Mouse (Mus musculus) testis, postnatal 14 days (tissue): ENCODE results near the gene Aldh1l1.
A peak's percentile ranks its signal among the peaks of the same experiment; 100 is the strongest.

Experiments
- DNase-seq: peaks from one replicate; pipeline ENCODE4 v3.0.0; 2021; ENCODE audit warnings: low spot score

Gene Aldh1l1

DNA sequence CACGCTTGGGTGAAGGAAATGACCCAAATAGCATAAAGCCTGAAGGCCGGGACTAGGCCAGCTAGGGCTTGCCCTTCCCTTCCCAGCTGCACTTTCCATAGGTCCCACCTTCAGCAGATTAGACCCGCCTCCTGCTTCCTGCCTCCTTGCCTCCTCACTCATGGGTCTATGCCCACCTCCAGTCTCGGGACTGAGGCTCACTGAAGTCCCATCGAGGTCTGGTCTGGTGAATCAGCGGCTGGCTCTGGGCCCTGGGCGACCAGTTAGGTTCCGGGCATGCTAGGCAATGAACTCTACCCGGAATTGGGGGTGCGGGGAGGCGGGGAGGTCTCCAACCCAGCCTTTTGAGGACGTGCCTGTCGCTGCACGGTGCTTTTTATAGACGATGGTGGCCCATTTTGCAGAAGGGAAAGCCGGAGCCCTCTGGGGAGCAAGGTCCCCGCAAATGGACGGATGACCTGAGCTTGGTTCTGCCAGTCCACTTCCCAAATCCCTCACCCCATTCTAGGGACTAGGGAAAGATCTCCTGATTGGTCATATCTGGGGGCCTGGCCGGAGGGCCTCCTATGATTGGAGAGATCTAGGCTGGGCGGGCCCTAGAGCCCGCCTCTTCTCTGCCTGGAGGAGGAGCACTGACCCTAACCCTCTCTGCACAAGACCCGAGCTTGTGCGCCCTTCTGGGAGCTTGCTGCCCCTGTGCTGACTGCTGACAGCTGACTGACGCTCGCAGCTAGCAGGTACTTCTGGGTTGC lies 64.1 kb downstream of the Aldh1l1 start:
- DNase-seq: peak; percentile 59

GRCm38 (mm10) chr6:90551251-90551650 lies 65.0 kb downstream of the Aldh1l1 start:
- no peak for DNase-seq

GRCm38 (mm10) chr6:90553197-90553596 lies 67.0 kb downstream of the Aldh1l1 start:
- no peak for DNase-seq

DNA sequence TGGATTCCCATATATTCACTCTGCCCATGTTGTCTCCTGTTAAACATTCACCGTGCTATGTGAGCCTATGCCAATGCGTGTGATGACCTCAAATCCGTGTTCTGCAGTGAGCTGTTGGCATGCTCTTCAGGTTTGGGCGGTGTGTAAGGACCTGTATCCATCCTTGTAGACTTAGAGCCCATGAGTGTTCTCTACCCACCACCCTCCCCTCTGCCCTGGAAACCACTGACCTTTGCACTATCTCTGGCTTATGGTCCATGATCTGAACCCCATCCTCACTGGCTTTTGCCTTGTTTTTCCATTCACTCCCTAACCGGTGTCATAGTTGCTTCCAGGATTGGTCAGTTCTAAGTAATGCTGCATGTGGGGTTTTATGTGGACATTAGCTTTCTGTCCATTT lies 67.5 kb downstream of the Aldh1l1 start:
- no peak for DNase-seq

DNA sequence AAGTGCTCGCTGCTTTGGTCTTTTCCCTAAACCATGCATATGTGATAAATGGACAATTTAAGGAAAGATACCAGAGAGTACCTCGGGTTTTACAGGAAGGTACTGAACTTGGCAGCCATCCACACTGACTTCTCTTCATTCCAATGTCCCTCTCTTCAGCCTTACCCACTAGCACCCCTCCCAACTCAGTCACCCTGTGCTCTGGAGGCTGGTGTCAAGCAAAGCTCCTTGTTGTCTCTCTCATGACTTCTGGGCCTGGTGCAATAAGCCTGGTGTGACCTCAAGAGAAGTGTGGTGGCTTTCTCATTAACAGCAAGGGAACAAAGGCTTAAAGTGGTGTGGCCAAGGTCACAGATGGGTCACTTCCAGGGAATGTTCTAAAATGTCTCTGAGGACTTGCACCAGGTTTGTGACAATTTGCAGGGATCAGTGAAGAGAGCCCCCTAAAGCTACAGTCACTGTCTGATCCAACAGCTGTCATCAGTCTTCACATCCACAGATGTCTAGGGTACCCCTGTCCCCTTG lies 70.4 kb downstream of the Aldh1l1 start:
- no peak for DNase-seq

- DNase-seq: no peak
Measured at GRCm38 (mm10) chr6:90557077-90557476, 70.8 kb downstream of the Aldh1l1 start.

GRCm38 (mm10) chr6:90557829-90558693 lies 71.8 kb downstream of the Aldh1l1 start:
- DNase-seq: no peak

GRCm38 (mm10) chr6:90560390-90561058 lies 74.3 kb downstream of the Aldh1l1 start:
- DNase-seq: no peak

DNA sequence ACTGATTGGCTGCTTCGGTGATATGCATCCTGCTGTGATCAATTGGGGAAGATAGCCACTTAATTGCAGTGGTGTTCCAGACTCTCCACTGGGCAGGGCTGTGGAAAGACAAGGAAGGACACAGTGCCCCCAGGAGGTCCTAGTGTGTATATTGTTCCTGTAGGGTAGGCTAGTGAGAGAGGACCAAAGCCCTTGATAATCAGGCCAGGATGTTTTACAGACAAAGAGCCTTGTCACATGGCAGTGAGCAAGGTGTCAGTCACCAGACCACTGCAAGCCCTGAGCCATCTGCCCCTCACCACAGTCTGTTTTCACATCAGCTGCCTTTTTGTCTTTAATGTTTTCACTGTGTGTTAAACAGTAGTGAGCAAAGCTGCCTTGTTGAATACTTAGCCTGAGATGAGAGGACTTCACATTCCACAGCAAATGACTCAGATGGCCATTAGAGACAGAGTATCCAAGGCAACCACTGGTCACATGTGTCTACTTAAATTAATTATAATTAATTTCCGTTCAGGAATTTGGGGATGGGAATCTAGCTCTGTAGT lies 75.1 kb downstream of the Aldh1l1 start:
- no peak for DNase-seq

DNA sequence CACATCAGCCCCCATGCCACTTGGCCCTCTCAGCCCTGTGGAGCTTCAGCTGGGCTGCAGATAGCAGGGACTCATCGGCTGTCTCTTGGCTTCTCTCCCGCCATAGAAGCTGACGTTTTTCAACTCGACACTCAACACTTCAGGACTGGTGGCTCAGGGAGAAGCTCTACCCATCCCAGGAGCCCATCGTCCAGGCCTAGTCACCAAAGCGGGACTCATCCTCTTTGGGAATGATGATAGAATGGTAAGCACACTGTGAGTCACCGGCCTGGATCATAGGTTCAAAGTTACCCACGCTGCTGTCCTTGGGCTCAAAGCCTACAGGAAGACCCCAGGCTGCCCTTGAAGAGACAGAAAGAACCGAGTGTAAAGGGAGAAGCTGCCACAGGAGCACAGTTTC lies 78.0 kb downstream of the Aldh1l1 start:
- DNase-seq: no peak

DNA sequence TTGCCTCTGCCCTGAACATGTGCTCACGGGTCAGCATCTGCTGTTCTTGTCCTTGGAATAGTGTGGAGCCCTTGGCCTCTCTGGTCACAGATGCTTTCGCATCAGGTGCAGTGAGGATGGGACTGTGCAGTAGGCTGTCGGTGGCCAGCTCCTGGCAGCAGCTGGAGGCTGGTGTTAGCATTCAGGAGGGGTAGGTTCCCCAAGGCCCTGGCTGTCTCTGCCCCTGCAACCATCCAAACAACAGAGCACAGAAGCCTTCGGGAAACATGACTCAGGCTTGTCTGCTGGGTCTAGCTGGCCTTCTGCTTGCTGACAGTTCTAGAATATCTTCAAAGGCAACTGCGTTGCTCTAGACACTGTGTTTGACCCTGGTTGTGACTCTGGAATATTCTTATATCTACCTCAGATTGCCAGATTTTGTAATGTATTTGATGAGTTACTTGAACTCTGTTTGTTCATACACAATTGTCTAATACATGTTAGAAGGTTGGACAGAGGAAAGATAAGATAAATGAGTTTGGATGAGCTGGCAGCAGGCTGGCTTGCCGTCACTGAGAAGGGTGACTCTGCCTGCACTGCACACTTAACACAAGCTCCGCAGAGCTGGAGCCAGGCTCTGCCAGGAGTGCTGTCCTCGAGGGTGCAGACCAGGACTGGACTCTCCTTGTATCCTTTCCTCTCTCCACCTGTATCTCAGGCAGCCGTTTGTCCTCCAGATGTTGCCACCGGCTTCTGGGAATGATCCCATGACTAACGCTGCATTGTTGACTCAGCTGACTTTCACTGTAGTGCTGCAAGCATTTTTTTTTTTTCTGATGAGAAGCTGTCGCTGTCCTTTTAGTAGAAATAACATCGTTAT lies 79.4 kb downstream of the Aldh1l1 start:
- no peak for DNase-seq

GRCm38 (mm10) chr6:90567486-90567885 lies 81.3 kb downstream of the Aldh1l1 start:
- DNase-seq: no peak

GRCm38 (mm10) chr6:90567928-90568327 lies 81.7 kb downstream of the Aldh1l1 start:
- DNase-seq: no peak

- no peak for DNase-seq
Measured at GRCm38 (mm10) chr6:90568721-90569120, 82.5 kb downstream of the Aldh1l1 start.

DNA sequence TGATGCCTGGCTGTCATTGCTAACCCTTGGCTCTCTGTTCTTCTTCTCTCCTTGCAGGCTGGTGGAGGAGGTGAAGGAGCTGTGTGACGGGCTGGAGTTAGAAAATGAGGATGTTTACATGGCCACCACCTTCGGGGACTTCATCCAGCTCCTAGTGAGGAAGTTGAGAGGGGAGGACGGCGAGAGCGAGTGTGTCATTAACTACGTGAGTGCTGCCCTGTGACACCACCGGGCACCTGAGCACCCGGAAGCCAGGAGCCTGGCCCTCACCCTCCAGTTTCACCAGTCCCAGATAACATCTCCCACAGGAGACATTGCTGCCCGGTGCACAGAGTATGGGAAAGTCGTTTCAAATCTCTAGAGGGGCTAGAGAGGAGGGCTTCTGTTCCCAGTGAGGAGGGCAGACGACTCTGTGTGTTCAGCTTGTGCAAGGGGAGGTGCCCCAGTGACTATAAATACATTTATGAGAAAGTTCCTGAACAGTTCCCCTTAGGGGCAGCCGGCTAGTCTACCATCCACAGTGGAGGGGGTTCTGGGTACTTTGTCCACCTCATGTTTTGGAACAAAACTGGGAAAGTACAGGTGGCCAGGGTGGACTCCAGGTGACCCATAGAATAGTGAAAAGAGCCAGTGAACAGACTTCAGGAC lies 83.6 kb downstream of the Aldh1l1 start:
- no peak for DNase-seq

DNA sequence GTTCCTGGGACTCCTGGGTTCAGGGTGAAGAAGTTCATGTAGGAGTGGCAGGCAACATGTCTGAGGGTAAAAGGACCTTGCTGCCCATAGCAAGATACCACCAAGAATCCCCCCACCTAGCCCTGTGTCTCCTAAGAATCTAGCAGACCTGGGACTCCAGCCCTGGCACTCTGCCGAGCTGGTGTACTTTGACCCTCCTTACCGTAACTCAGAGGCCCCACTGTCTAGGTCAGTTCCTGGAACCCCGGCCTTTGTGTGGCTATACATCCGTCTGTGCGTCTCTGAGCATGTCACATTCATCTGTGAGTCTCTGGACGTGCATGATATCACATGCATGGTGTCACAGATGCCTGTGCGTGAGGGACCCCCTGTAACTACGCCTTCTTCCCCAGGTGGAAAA lies 84.2 kb downstream of the Aldh1l1 start:
- DNase-seq: no peak

DNA sequence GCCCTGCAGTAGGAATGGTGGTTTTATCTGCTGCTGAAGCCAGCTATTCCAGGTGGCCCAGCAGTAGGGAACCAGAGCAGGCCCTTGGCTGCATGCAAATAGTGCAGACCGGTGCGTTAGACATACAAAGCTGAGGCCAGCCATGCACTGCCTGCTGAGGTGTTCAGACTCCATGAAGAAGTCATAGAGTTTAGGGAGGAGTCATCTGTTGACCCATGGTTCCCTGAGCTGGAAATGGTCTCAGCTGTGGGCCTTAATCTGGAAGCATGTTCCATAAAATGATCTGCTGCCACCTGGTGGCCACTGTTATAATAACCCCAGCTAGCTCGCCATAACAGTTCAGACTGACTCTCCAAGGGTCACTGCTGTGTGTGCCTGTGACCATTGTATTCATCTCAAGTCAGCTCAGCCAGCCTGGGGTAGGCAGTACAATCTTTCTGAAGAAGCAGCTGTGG lies 89.1 kb downstream of the Aldh1l1 start:
- DNase-seq: peak; percentile 53

DNA sequence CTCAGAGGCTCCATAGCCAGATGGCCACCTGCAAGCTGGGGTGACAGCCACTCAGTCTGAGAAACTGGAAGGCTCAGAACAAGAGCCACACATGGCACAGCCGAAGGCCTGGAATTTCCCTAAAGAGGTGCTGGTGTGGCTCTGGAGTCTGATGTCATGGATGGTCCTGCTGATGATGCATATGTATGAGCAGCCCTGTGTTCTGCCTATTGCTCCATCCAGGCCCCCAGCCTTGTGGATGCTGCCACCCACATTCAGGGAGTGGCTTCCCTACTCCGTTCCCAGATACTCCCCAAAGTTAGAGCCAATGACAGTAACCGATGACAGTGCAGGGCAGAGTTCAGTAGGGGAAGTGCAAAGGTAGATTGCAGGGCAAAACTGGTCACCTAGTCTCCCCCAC lies 91.9 kb downstream of the Aldh1l1 start:
- no peak for DNase-seq

DNA sequence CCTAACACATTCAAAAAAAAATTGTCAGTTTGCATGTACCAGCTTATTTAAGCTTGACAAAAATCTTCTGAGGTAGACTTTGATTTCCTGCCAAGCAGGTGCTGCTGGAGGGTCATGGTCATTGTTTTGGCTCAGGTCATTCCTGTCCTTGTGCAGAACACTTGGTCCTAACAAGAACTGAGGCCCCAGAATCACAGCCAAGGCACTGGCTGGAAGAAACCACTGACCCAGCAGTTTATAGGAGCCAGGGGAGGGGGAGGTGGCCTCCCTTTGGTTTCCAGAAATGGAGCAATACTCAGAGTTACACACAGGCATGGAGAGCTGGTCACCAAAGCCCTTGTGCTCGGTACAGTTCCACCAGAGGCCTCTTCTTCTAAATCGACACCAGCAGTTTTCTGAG lies 96.1 kb downstream of the Aldh1l1 start:
- DNase-seq: peak; percentile 58

DNA sequence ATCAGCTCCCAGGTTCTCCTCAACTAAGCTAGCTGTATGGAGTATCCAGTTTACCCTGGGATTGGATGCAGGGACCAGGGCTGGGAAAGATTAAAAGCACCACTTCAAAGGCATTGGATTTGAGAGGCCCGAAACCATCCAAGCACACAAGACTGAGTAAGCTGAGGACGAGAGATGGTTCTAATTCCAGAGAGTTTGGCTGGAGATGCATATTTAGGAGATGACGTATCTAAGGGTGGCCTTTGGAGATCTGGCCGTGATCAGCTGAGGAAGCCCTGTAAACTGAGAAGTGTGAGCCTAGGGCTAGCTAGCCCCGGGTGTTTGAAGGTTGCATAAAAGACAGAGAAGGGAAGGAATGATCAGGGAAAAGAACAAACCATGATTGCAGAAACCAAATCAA lies 101.9 kb downstream of the Aldh1l1 start:
- no peak for DNase-seq

- DNase-seq: no peak
Measured at GRCm38 (mm10) chr6:90590707-90591106, 104.5 kb downstream of the Aldh1l1 start.
